In genomic region chr2:118841186-118841585, GRCm38 (mm10) we compare ENCODE assay signal across 14 mouse cellular contexts.
"Had no signal": no experiment of that assay in that cellular context is flagged by ENCODE, and none has a peak within 500 bp of the region (broad histone marks: within the 10 kb centered on the region; RNA-seq: fewer than 3 reads in every experiment).

No protein-coding gene starts in this region.

- ATAC-seq: intestine, embryonic 15.5 days; lung, postnatal 0 days had no signal

- H3K4me2 ChIP-seq: intestine, embryonic 15.5 days; neural tube, embryonic 12.5 days; stomach, embryonic 15.5 days had no signal

- H3K4me1 ChIP-seq: intestine, embryonic 15.5 days; neural tube, embryonic 12.5 days; stomach, embryonic 15.5 days had no signal

- H3K27ac ChIP-seq: intestine, embryonic 15.5 days; limb, embryonic 10.5 days; midbrain, embryonic 10.5 days; neural tube, embryonic 12.5 days; stomach, embryonic 15.5 days had no signal

- DNase-seq: kidney, adult 18-20 months; kidney, postnatal 14 days; lung, adult 2 months; lung, postnatal 36 days; midbrain, embryonic 14.5 days; spleen, adult 18-20 months; thymus, adult 2 months; thymus, postnatal 25 days had no signal

- H3K27me3 ChIP-seq: intestine, embryonic 15.5 days; neural tube, embryonic 12.5 days; stomach, embryonic 15.5 days had no signal

- H3K4me3 ChIP-seq: intestine, embryonic 15.5 days; limb, embryonic 10.5 days; midbrain, embryonic 10.5 days; neural tube, embryonic 12.5 days; stomach, embryonic 15.5 days had no signal

- H3K9ac ChIP-seq: intestine, embryonic 15.5 days; neural tube, embryonic 12.5 days; stomach, embryonic 15.5 days had no signal

- H3K36me3 ChIP-seq: intestine, embryonic 15.5 days; neural tube, embryonic 12.5 days; stomach, embryonic 15.5 days had no signal

- H3K9me3 ChIP-seq: intestine, embryonic 15.5 days; limb, embryonic 10.5 days; midbrain, embryonic 10.5 days; neural tube, embryonic 12.5 days; stomach, embryonic 15.5 days had no signal
